Mouse (Mus musculus): ENCODE data around the gene Gpr153. TPM values are rescaled to one million over a fixed set of nuclear protein-coding genes. Genes with fewer than 3 reads are reported as not detected.

The Gpr153 gene
- polyA plus RNA-seq, 1 experiment, result not detected

DNA sequence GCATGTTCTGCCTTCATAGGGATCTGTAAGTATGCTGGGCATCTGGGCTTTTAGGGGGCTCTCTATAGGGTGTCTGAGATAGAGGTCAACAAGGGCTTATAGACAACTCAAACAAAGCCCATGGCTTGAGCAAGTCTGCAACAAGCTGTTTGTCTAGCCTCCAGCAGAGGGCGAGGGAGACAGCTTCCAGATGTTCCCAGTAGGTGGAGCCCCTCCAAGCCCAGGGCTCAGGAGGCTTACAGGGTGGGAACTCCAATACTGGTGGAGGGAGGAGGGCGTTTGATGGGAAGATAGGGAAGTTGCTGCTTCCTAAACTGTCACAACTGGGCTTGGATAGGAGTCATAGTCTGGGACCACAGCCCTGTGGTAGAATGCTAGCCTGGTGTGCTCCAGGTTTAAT, 58.9 kb downstream of the Gpr153 start:
- Histone ChIP-seq H3K4me1 (ENCODE audit: control insufficient read depth, insufficient read depth, low read length) (no peaks in the 10 kb centered on the region), H3K4me3 (ENCODE audit: insufficient read depth, low read depth, low read length) (no peak overlapping the region), H3K27ac (ENCODE audit: insufficient read depth, low read depth, low read length) (no peak overlapping the region)
- TF ChIP-seq POLR2A (IDR thresholded peaks at IDR 0.05; ENCODE audit: insufficient read depth, low read depth, low read length) (no peak), CTCF (IDR thresholded peaks at IDR 0.05; ENCODE audit: insufficient read depth, low read depth, low read length) (peak; percentile 99)
- 3% methylated on average over 2 of the region's 2 CpGs for WGBS

DNA sequence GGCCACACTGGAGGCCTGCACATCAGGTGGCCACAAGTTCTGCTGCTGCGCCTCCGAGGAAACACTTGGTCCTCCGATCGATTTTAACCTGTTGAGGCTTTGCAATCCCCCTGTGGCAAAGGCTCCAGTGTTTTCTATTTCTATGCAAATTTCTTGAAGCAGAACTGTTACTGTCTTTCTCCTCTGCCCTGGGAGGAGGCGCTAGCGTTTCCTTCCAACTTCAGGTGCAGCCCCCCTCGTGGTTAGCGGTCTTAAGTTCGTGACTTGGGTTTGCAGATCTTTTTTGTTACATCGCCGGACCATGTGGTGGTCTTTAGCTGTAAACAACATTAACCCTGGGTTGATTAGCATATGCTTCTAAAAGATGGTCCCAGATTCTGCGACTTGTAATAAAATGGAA, 59.6 kb downstream of the Gpr153 start:
- 0 out of 2 replicates have a peak, but pooled peaks cover 4% of the 10 kb centered on the region for H3K4me1 ChIP-seq (ENCODE audit: control insufficient read depth, insufficient read depth, low read length)
- no peak overlapping the region for H3K4me3 ChIP-seq (ENCODE audit: insufficient read depth, low read depth, low read length)
- TF ChIP-seq CTCF (IDR thresholded peaks at IDR 0.05; ENCODE audit: insufficient read depth, low read depth, low read length) (no peak), POLR2A (IDR thresholded peaks at IDR 0.05; ENCODE audit: insufficient read depth, low read depth, low read length) (no peak)
- H3K27ac ChIP-seq (ENCODE audit: insufficient read depth, low read depth, low read length), result no peak overlapping the region
- 84% methylated on average over 12 of the region's 12 CpGs for WGBS

Other genes starting within 250 kb of the Gpr153 start
- gene Zbtb48, start 246.6 kb upstream of the Gpr153 start, polyA plus RNA-seq (2012; ENCODE audit: insufficient read depth, insufficient read length, low replicate concordance, missing spikeins), result not detected in 2 replicates
- gene Tas1r1, start 235.7 kb upstream of the Gpr153 start, polyA plus RNA-seq (2012; ENCODE audit: insufficient read depth, insufficient read length, low replicate concordance, missing spikeins), result not detected in 2 replicates
- gene Nol9, start 234.9 kb upstream of the Gpr153 start, polyA plus RNA-seq (2012; ENCODE audit: insufficient read depth, insufficient read length, low replicate concordance, missing spikeins), result not detected in 2 replicates
- not detected in 2 replicates for gene Plekhg5, start 201.7 kb upstream of the Gpr153 start, polyA plus RNA-seq (2012; ENCODE audit: insufficient read depth, insufficient read length, low replicate concordance, missing spikeins)
- not detected in 2 replicates for gene Tnfrsf25, start 158.3 kb upstream of the Gpr153 start, polyA plus RNA-seq (2012; ENCODE audit: insufficient read depth, insufficient read length, low replicate concordance, missing spikeins)
- not detected in 2 replicates for gene Espn, start 121.9 kb upstream of the Gpr153 start, polyA plus RNA-seq (2012; ENCODE audit: insufficient read depth, insufficient read length, low replicate concordance, missing spikeins)
- not detected in 2 replicates for gene Hes2, start 115.4 kb upstream of the Gpr153 start, polyA plus RNA-seq (2012; ENCODE audit: insufficient read depth, insufficient read length, low replicate concordance, missing spikeins)
- gene Acot7, start 96.1 kb upstream of the Gpr153 start, polyA plus RNA-seq (2012; ENCODE audit: insufficient read depth, insufficient read length, low replicate concordance, missing spikeins), result not detected in 2 replicates
- not detected in 2 replicates for gene Hes3, start 17.4 kb downstream of the Gpr153 start, polyA plus RNA-seq (2012; ENCODE audit: insufficient read depth, insufficient read length, low replicate concordance, missing spikeins)
- gene Icmt, start 23.0 kb downstream of the Gpr153 start, polyA plus RNA-seq (2012; ENCODE audit: insufficient read depth, insufficient read length, low replicate concordance, missing spikeins), result not detected in 2 replicates
- not detected in 2 replicates for gene Rnf207, start 44.8 kb downstream of the Gpr153 start, polyA plus RNA-seq (2012; ENCODE audit: insufficient read depth, insufficient read length, low replicate concordance, missing spikeins)
- gene Rpl22, start 51.5 kb downstream of the Gpr153 start, polyA plus RNA-seq (2012; ENCODE audit: insufficient read depth, insufficient read length, low replicate concordance, missing spikeins), result not detected in 2 replicates
- 36.3 TPM in 1 of 2 replicates, not detected in the other for gene Chd5, start 64.4 kb downstream of the Gpr153 start, polyA plus RNA-seq (2012; ENCODE audit: insufficient read depth, insufficient read length, low replicate concordance, missing spikeins)
- not detected in 2 replicates for gene Nphp4, start 202.5 kb downstream of the Gpr153 start, polyA plus RNA-seq (2012; ENCODE audit: insufficient read depth, insufficient read length, low replicate concordance, missing spikeins)
- not detected in 2 replicates for gene Kcnab2, start 203.6 kb downstream of the Gpr153 start, polyA plus RNA-seq (2012; ENCODE audit: insufficient read depth, insufficient read length, low replicate concordance, missing spikeins)

All from olfactory bulb, adult 2 months (tissue).